Mouse (Mus musculus) kidney, embryonic 15.5 days (tissue): ENCODE data around the gene Ankrd37. TPM values are rescaled to one million over a fixed set of nuclear protein-coding genes. Genes with fewer than 3 reads are reported as not detected.
A peak's percentile ranks its signal among the peaks of the same experiment; 100 is the strongest.

Experiments used
- ATAC-seq: fragments of 200-750 bp; cut with Nextera tagmentation; replicated peaks from 2 replicates; pipeline ENCODE4 v1.8.0; 2017; ENCODE audit warnings: moderate TSS enrichment; ENCODE audit not compliant: low FRiP score
- H3K27ac ChIP-seq: fragments of 300-500 bp; sonication (generic); 2 replicates; pipeline ENCODE4 v1.5.1; 2015; ENCODE audit warnings: mild to moderate bottlenecking, inconsistent platforms
- H3K27me3 ChIP-seq: fragments of 300-500 bp; sonication (generic); 2 replicates; pipeline ENCODE4 v1.6.1; 2015; ENCODE audit warnings: inconsistent platforms
- H3K36me3 ChIP-seq: fragments of 300-500 bp; sonication (generic); 2 replicates; pipeline ENCODE4 v1.6.1; 2015; ENCODE audit warnings: inconsistent platforms
- H3K4me1 ChIP-seq: fragments of 300-500 bp; sonication (generic); 2 replicates; pipeline ENCODE4 v1.6.1; 2015; ENCODE audit warnings: inconsistent platforms
- H3K4me2 ChIP-seq: fragments of 300-500 bp; sonication (generic); 2 replicates; pipeline ENCODE4 v1.6.1; 2015; ENCODE audit warnings: moderate library complexity, mild to moderate bottlenecking, inconsistent platforms
- H3K4me3 ChIP-seq: fragments of 300-500 bp; sonication (generic); replicated peaks from 2 replicates; pipeline ENCODE4 v1.5.1; 2015; ENCODE audit warnings: mild to moderate bottlenecking, inconsistent platforms
- H3K9ac ChIP-seq: fragments of 300-500 bp; sonication (generic); 2 replicates; pipeline ENCODE4 v1.6.1; 2015; ENCODE audit warnings: mild to moderate bottlenecking, inconsistent platforms
- H3K9me3 ChIP-seq: fragments of 300-500 bp; sonication (generic); replicated peaks from 2 replicates; pipeline ENCODE4 v1.6.1; 2016; ENCODE audit warnings: inconsistent platforms
- whole genome bisulfite sequencing: fragments of 180-500 bp; shearing (Covaris S2); methylation state at CpG from one replicate; pipeline ENCODE4 v1.1.7; 2015; ENCODE audit warnings: mixed read lengths; 5-methylcytosine and 5-hydroxymethylcytosine counted together
- polyA plus RNA-seq: library from polyadenylated mRNA; unstranded; fragments of >200 nt; fragmentation: Nextera tagmentation; extraction: Ambion mirVana; gene quantifications from 2 replicates; pipeline ENCODE4 v1.2.1, GENCODE M21; 2015

The Ankrd37 gene
- 23.6 and 24.9 TPM in 2 replicates for polyA plus RNA-seq

DNA sequence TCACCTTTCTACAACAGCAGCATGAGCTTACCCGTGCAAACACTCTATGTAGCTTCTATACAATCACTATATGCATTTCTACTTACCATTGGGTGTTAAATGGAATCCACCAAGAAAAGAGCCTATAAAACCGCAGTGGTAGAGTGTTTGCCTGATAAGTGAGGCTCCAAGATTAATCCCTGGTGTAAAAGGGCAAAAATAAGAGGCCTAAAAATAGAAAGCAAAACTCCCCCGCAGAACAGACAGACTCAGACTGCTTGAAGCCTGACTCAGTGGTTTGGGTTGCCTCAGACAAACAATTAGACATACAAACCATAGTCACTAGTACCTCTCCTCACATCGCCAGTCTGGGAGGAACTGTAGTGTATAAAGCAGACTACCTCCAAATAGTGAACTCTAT lies at the start of gene Ankrd37:
TSS of gene Ankrd37 (minus strand) at position 112 of the 400 bp plus-strand sequence.
- H3K4me3 ChIP-seq = no peak within 1 kb of the TSS
- ATAC-seq = no peak
- WGBS = 68% methylated on average over 4 of the region's 4 CpGs
- no peak within 1 kb of the TSS for H3K9ac ChIP-seq
- peaks cover 3% of the 10 kb centered on the region for H3K4me1 ChIP-seq
- no peak within 1 kb of the TSS for H3K4me2 ChIP-seq
- no peaks in the 10 kb centered on the region for H3K27me3 ChIP-seq
- H3K36me3 ChIP-seq = no peaks in the 10 kb centered on the region
- H3K27ac ChIP-seq = no peak within 1 kb of the TSS
- H3K9me3 ChIP-seq = no peaks in the 10 kb centered on the region

GRCm38 (mm10) chr8:46040260-46040659 lies 34.8 kb upstream of the Ankrd37 start:
- 78% methylated on average over 13 of the region's 13 CpGs for WGBS
- no peaks in the 10 kb centered on the region for H3K4me1 ChIP-seq

GRCm38 (mm10) chr8:46039666-46040065 lies 34.2 kb upstream of the Ankrd37 start:
- ATAC-seq = no peak

More at GRCm38 (mm10) chr8:46040260-46040659, 34.8 kb upstream of the Ankrd37 start:
- Histone ChIP-seq H3K27ac (no peak overlapping the region), H3K9me3 (no peaks in the 10 kb centered on the region), H3K4me2 (no peak overlapping the region), H3K4me3 (no peak overlapping the region), H3K36me3 (peaks cover 26% of the 10 kb centered on the region), H3K9ac (no peak overlapping the region), H3K27me3 (no peaks in the 10 kb centered on the region)
- no peak for ATAC-seq

DNA sequence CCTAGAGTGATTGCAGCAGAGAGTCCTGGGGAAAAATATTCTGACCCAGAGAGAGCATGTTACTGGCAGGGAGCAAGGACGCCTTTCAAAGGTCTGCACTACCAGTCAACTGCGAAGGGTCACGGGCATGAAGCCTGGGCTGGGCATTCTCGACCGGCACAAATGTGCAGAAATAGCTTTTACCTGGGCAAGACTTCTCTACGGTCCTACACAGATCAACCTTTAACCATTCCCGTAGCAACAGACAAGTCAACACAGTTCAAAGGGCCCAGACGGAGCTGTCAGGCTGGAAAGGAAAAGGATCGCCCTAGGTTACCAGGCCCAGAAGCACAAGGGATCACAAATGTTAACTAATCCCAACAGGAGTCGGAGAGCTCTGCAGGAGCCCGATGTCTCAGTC lies 30.7 kb upstream of the Ankrd37 start:
- Histone ChIP-seq H3K27me3 (no peaks in the 10 kb centered on the region), H3K4me1 (no peaks in the 10 kb centered on the region), H3K36me3 (peaks cover 7% of the 10 kb centered on the region; the same call in 1 of the 2 replicates), H3K4me3 (no peak overlapping the region), H3K9me3 (no peaks in the 10 kb centered on the region), H3K27ac (no peak overlapping the region), H3K9ac (no peak overlapping the region), H3K4me2 (no peak overlapping the region)
- WGBS = 70% methylated on average over 11 of the region's 11 CpGs
- peak; percentile 52; the same call in 1 of the 2 replicates for ATAC-seq

More at GRCm38 (mm10) chr8:46039666-46040065, 34.2 kb upstream of the Ankrd37 start:
- 71% methylated on average over 1 of the region's 1 CpGs for WGBS
- Histone ChIP-seq H3K9ac (no peak overlapping the region), H3K27me3 (no peaks in the 10 kb centered on the region), H3K4me2 (no peak overlapping the region), H3K4me1 (no peaks in the 10 kb centered on the region), H3K9me3 (no peaks in the 10 kb centered on the region), H3K27ac (no peak overlapping the region), H3K4me3 (no peak overlapping the region), H3K36me3 (peaks cover 21% of the 10 kb centered on the region; the same call in 1 of the 2 replicates)

DNA sequence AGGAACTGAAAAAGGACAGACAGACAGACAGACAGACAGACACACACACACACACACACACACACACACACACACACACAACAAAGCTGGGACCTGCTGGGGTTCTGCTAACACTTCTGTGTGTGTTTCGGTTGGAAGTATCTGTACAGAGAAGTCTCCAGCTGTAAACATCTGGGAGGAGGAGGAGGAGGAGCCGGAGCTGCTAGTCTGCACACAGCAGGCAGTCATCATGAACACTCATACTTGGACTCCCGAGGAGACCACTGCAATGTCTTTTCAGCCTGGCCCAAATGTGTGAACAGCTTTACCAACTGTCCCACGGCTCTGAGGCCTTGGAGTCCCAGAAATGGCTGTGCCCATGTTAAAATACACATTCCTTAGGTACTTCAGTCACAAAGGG lies 18.9 kb upstream of the Ankrd37 start:
- H3K27me3 ChIP-seq = no peaks in the 10 kb centered on the region
- no peak overlapping the region for H3K4me3 ChIP-seq
- H3K9ac ChIP-seq = no peak overlapping the region
- no peaks in the 10 kb centered on the region for H3K9me3 ChIP-seq
- H3K4me2 ChIP-seq = no peak overlapping the region
- ATAC-seq = no peak
- no peaks in the 10 kb centered on the region for H3K36me3 ChIP-seq
- no peaks in the 10 kb centered on the region for H3K4me1 ChIP-seq
- 57% methylated on average over 4 of the region's 4 CpGs for WGBS
- no peak overlapping the region for H3K27ac ChIP-seq

DNA sequence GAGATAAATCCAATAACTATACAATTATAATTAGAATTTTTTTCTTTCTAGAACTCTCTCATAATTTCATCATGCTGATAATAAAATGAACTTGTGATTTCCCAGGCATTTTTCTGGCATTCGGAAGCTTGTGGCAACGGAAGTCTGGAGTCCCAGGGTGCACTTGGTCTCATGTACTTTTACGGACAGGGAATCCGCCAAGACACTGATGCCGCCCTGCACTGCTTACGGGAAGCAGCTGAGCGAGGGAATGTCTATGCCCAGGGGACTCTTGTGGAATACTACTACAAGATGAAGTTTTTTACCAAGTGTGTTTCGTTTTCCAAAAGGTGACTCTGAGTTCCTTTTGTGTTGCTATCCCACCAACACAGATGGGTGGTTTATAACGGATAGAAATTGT lies 17.3 kb upstream of the Ankrd37 start:
- Histone ChIP-seq H3K36me3 (no peaks in the 10 kb centered on the region), H3K4me2 (no peak overlapping the region), H3K27me3 (no peaks in the 10 kb centered on the region), H3K4me3 (no peak overlapping the region), H3K9me3 (no peaks in the 10 kb centered on the region), H3K27ac (no peak overlapping the region), H3K9ac (no peak overlapping the region), H3K4me1 (no peaks in the 10 kb centered on the region)
- 93% methylated on average over 9 of the region's 9 CpGs for WGBS
- ATAC-seq = no peak

GRCm38 (mm10) chr8:46022203-46022602 lies 16.7 kb upstream of the Ankrd37 start:
- no peaks in the 10 kb centered on the region for H3K27me3 ChIP-seq
- H3K9ac ChIP-seq = no peak overlapping the region
- WGBS = 86% methylated on average over 9 of the region's 9 CpGs
- no peak overlapping the region for H3K27ac ChIP-seq
- no peak overlapping the region for H3K4me3 ChIP-seq
- no peaks in the 10 kb centered on the region for H3K4me1 ChIP-seq
- no peaks in the 10 kb centered on the region for H3K9me3 ChIP-seq
- H3K4me2 ChIP-seq = no peak overlapping the region
- no peaks in the 10 kb centered on the region for H3K36me3 ChIP-seq
- ATAC-seq = no peak

DNA sequence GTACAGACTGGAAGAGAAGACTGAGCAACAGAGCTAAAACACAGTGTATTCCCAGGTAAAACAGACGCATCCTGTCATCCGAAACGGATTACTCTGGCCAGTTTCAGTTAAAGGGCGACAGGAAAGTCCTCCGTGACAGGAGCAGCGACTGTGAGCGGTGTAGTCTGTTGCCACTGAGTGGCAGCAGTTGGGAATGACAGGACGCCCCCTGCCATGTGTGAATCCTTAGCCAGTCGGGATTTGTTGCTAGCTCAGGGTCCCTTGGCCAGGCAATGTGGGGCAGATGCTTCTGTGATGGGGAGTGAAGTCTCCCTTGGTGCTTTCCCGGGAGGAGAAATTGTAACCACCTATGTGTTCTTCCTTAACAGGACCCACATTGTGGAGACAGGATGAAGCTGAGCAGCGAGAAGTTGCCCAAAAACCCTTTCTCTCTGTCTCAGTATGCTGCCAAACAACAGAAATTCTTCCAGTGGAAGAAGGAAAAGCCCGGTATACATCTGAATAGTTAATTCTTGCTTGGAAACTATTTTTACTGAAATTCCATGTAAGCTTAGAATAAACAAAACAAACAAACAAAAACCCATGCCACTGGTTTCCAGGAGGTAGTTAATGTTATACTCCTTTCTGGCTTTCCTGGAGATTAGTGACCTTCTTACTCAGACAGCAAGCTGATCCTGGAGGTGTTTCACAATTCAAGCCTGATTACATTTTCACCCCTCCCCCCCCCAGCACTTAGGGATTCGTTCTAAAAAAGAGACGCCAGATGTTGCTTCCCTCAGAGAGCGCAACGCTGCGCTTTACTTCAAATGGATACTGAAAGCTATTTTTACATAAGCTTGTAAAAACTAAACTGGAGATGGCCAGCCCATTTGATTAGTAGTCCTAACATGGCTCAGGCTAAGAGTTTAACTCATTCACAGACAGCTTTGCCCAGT lies 5.5 kb upstream of the Ankrd37 start:
- no peak overlapping the region for H3K9ac ChIP-seq
- 17% methylated on average over 17 of the region's 17 CpGs for WGBS
- peaks cover 8% of the 10 kb centered on the region for H3K4me1 ChIP-seq
- ATAC-seq = peak; percentile 78
- H3K4me2 ChIP-seq = peak overlapping the region; percentile 45
- no peaks in the 10 kb centered on the region for H3K9me3 ChIP-seq
- H3K4me3 ChIP-seq = peak overlapping the region; percentile 3
- no peaks in the 10 kb centered on the region for H3K27me3 ChIP-seq
- H3K36me3 ChIP-seq = no peaks in the 10 kb centered on the region
- H3K27ac ChIP-seq = no peak overlapping the region; the same call in 1 of the 2 replicates

DNA sequence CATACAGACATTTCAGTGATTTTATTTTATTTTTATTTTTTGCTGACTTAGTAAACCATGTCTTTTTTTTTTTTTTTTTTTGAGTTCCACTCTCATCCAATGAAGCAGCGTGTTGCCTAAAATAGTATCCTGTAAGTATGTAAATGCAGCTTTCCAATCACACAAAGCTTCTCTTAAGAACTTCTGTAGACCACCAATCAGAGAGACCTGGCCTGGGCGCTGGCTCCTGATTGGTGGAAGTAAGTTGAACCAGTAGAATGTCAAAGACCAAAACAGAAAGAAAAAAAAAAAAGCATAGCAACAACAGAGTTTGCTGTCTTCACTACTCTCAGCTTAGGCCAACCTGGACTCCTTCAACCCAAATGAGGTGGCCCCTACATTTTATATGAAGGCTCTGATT lies 4.8 kb upstream of the Ankrd37 start:
- Histone ChIP-seq H3K9ac (no peak overlapping the region), H3K4me1 (peaks cover 8% of the 10 kb centered on the region), H3K4me2 (peak overlapping the region; percentile 45), H3K9me3 (no peaks in the 10 kb centered on the region), H3K27ac (no peak overlapping the region; the same call in 1 of the 2 replicates), H3K36me3 (no peaks in the 10 kb centered on the region), H3K4me3 (peak overlapping the region; percentile 3; the same call in 1 of the 2 replicates), H3K27me3 (no peaks in the 10 kb centered on the region)
- peak; percentile 33; the same call in 1 of the 2 replicates for ATAC-seq
- 68% methylated on average over 2 of the region's 2 CpGs for WGBS

- H3K9me3 ChIP-seq = no peaks in the 10 kb centered on the region
These were observed 1.7 kb upstream of the Ankrd37 start for GRCm38 (mm10) chr8:46007050-46007672.

GRCm38 (mm10) chr8:45999784-46000705 lies 5.5 kb downstream of the Ankrd37 start:
- H3K27ac ChIP-seq = peak overlapping the region; percentile 96
- H3K9me3 ChIP-seq = no peaks in the 10 kb centered on the region
- peak overlapping the region; percentile 60 for H3K9ac ChIP-seq
- WGBS = 6% methylated on average over 55 of the region's 55 CpGs
- H3K4me1 ChIP-seq = peaks cover 14% of the 10 kb centered on the region
- H3K36me3 ChIP-seq = peaks cover 28% of the 10 kb centered on the region
- H3K4me3 ChIP-seq = peak overlapping the region; percentile 62
- no peaks in the 10 kb centered on the region for H3K27me3 ChIP-seq
- peak; percentile 100 for ATAC-seq
- peak overlapping the region; percentile 90 for H3K4me2 ChIP-seq

More at GRCm38 (mm10) chr8:46007050-46007672, 1.7 kb upstream of the Ankrd37 start:
- no peaks in the 10 kb centered on the region for H3K36me3 ChIP-seq
- H3K27me3 ChIP-seq = no peaks in the 10 kb centered on the region
- peaks cover 8% of the 10 kb centered on the region for H3K4me1 ChIP-seq
- 42% methylated on average over 3 of the region's 3 CpGs for WGBS
- no peak overlapping the region for H3K27ac ChIP-seq
- H3K9ac ChIP-seq = no peak overlapping the region
- H3K4me2 ChIP-seq = no peak overlapping the region
- no peak for ATAC-seq
- no peak overlapping the region for H3K4me3 ChIP-seq
